Mouse (Mus musculus) right cerebral cortex, postnatal 14 days (tissue): ENCODE measurements around the gene Ing1.

Experiments used
- DNase-seq: peaks from one replicate; pipeline ENCODE4 v3.0.0; 2022

Gene Ing1

GRCm38 (mm10) chr8:11592296-11592695, 36.9 kb downstream of the Ing1 start:
- no peak for DNase-seq

GRCm38 (mm10) chr8:11593222-11593884, 38.0 kb downstream of the Ing1 start:
- DNase-seq = no peak

GRCm38 (mm10) chr8:11600301-11600951, 45.1 kb downstream of the Ing1 start:
- DNase-seq = no peak

GRCm38 (mm10) chr8:11602006-11602680, 46.8 kb downstream of the Ing1 start:
- peak; percentile 46 for DNase-seq

GRCm38 (mm10) chr8:11608848-11609247, 53.5 kb downstream of the Ing1 start:
- no peak for DNase-seq
